Mouse (Mus musculus) lung, adult 2 months (tissue): ENCODE measurements around the gene Ripor1.

ENCODE experiments used
- CTCF ChIP-seq: fragments of 200-500 bp; IDR thresholded peaks from 2 replicates; pipeline ENCODE4 v1.5.1; 2011; ENCODE audit warnings: mild to moderate bottlenecking, low read length, control low read depth; ENCODE audit not compliant: insufficient read depth
- POLR2A ChIP-seq: fragments of 200-500 bp; IDR thresholded peaks from 2 replicates; pipeline ENCODE4 v1.6.1; 2011; ENCODE audit warnings: low read depth, mild to moderate bottlenecking, control low read depth, low read length, borderline replicate concordance; ENCODE audit errors: extremely low read depth

- TF ChIP-seq POLR2A, result no peak
- no peak for TF ChIP-seq CTCF
Observed at GRCm38 (mm10) chr8:105648929-105649328, 43.9 kb downstream of the Ripor1 start.
